Mouse (Mus musculus): ENCODE measurements around the gene Plppr1.

GRCm38 (mm10) chr4:49232206-49233031 is 173.3 kb downstream of the Plppr1 start:
- TF ChIP-seq POLR2A (IDR thresholded peaks at IDR 0.05; ENCODE audit: insufficient read length, low read depth) (no peak), MAX (IDR thresholded peaks at IDR 0.05; ENCODE audit: low read depth) (no peak), E2F4 (IDR thresholded peaks at IDR 0.05; ENCODE audit: insufficient read depth) (no peak), USF1 (IDR thresholded peaks at IDR 0.05; ENCODE audit: low read depth) (no peak), POLR2AphosphoS2 (IDR thresholded peaks at IDR 0.05; ENCODE audit: insufficient read length, low read depth) (no peak), MYOD1 (IDR thresholded peaks at IDR 0.05; ENCODE audit: control insufficient read depth in 1 of 3, insufficient read length in 2 of 3, low read depth in 2 of 3) (no peak), TCF12 (IDR thresholded peaks at IDR 0.05; ENCODE audit: insufficient read depth, poor library complexity, severe bottlenecking) (no peak), MYOG (IDR thresholded peaks at IDR 0.05; ENCODE audit: control insufficient read depth in 1 of 3, insufficient read depth in 1 of 3, insufficient read length in 2 of 3, low read depth in 2 of 3) (no peak), CEBPB (IDR thresholded peaks at IDR 0.05; ENCODE audit: insufficient read depth, poor library complexity, severe bottlenecking) (no peak), REST (IDR thresholded peaks at IDR 0.05; ENCODE audit: insufficient read depth, insufficient read length) (no peak), TCF3 (IDR thresholded peaks at IDR 0.05; ENCODE audit: insufficient read length, low read depth) (no peak), SRF (IDR thresholded peaks at IDR 0.05; ENCODE audit: control insufficient read depth, insufficient read length, low read depth) (no peak)
